Mouse (Mus musculus) cerebellum, adult 2 months (tissue): ENCODE measurements at regions not wholly inside any gene's neighbourhood (a gene's known extent, or its start where the extent isn't known, plus 50 kb on each side); places are given as distances from the start of the nearest gene placed in this dataset.

Experiments used
- DNase-seq, 2 experiments: peaks; one replicate each; pipeline ENCODE4 v3.0.0; 2021
- H3K27ac ChIP-seq: fragments of 200-500 bp; 2 replicates; pipeline ENCODE4 v1.5.1; 2012; ENCODE audit warnings: low read length, control low read depth, inconsistent platforms; ENCODE audit not compliant: insufficient read depth
- H3K27me3 ChIP-seq: fragments of 200-500 bp; 2 replicates; pipeline ENCODE4 v1.6.1; 2012; ENCODE audit warnings: inconsistent platforms, mild to moderate bottlenecking, low read length, moderate library complexity; ENCODE audit not compliant: control insufficient read depth, insufficient read depth
- H3K4me1 ChIP-seq: fragments of 200-500 bp; 2 replicates; pipeline ENCODE4 v1.6.1; 2011; ENCODE audit warnings: low read length; ENCODE audit not compliant: control insufficient read depth, insufficient read depth
- H3K4me3 ChIP-seq: fragments of 200-500 bp; replicated peaks from 2 replicates; pipeline ENCODE3; 2011; ENCODE audit warnings: mild to moderate bottlenecking, low read depth, low read length, control low read depth; ENCODE audit not compliant: insufficient read depth
- CTCF ChIP-seq: fragments of 200-500 bp; IDR thresholded peaks from 2 replicates; pipeline ENCODE4 v1.5.1; 2011; ENCODE audit warnings: low read depth, mild to moderate bottlenecking, control low read depth, low read length, moderate library complexity, borderline replicate concordance; ENCODE audit not compliant: insufficient read depth
- POLR2A ChIP-seq: fragments of 200-500 bp; IDR thresholded peaks from 2 replicates; pipeline ENCODE4 v1.6.1; 2011; ENCODE audit warnings: low read length, control low read depth, borderline replicate concordance; ENCODE audit not compliant: insufficient read depth
- WGBS: fragments of 180-500 bp; shearing (Covaris S2); methylation state at CpG from one replicate; pipeline ENCODE4 v1.1.7; 2018; 5-methylcytosine and 5-hydroxymethylcytosine counted together

- H3K4me3 ChIP-seq, result no peak overlapping the region
- no peaks in the 10 kb centered on the region for H3K27me3 ChIP-seq
- 48% methylated on average over 1 of the region's 1 CpGs for WGBS
- peak in 1 of 2 experiments; percentile 3 for DNase-seq
- H3K27ac ChIP-seq, result no peak overlapping the region
- TF ChIP-seq CTCF, result no peak
- no peak for TF ChIP-seq POLR2A
- no peaks in the 10 kb centered on the region for H3K4me1 ChIP-seq
Observed at GRCm38 (mm10) chr6:70589208-70589607, 202.8 kb downstream of the Rpia start.
